8 mouse cellular contexts compared by ENCODE assay signal in genomic region chr17:56111864-56112263, GRCm38 (mm10). TPM values are rescaled to one million over a fixed set of nuclear protein-coding genes. Genes with fewer than 3 reads are reported as not detected.
DNase-seq lines count a peak whose midpoint lies in the region; ATAC-seq and TF ChIP-seq lines count a peak whose summit lies in the region.

No protein-coding gene starts in this region.

- H3K9me3 ChIP-seq in forebrain, embryonic 12.5 days: no peaks in the 10 kb centered on the region
- no peaks in the 10 kb centered on the region for H3K9me3 ChIP-seq in lung, embryonic 14.5 days (ENCODE audit: low read depth, low read length)

- peak; percentile 89 for TF ChIP-seq CTCF in lung, embryonic 14.5 days (IDR thresholded peaks at IDR 0.05; ENCODE audit: low read depth)

- peak; percentile 63 for DNase-seq in urinary bladder, postnatal 14 days (ENCODE audit: low spot score)
- DNase-seq in urinary bladder, postnatal 10 days (ENCODE audit: low spot score): no peak
- DNase-seq in c-Kit-positive CD71-positive TER-119-positive erythroid progenitor cells, embryonic 14.5 days (ENCODE audit: low spot score): peak; percentile 69
- peak; percentile 73 for DNase-seq in kidney, adult 9 months
- peak; percentile 88 for DNase-seq in lung, embryonic 14.5 days
- DNase-seq in retina, postnatal 1 day: peak; percentile 85
- DNase-seq in frontal cortex, postnatal 14 days (ENCODE audit: low spot score in 2 of 2): no peak

- no peak overlapping the region for H3K27ac ChIP-seq in forebrain, embryonic 12.5 days
- no peak overlapping the region for H3K27ac ChIP-seq in lung, embryonic 14.5 days (ENCODE audit: low read depth)

- peak; percentile 42; the same call in 1 of the 2 replicates for ATAC-seq in forebrain, embryonic 12.5 days (ENCODE audit: low FRiP score)
- ATAC-seq in lung, embryonic 14.5 days (ENCODE audit: insufficient read depth): no peak

- 0 out of 2 replicates have a peak, but pooled peaks cover 3% of the 10 kb centered on the region for H3K4me1 ChIP-seq in forebrain, embryonic 12.5 days
- no peaks in the 10 kb centered on the region for H3K4me1 ChIP-seq in lung, embryonic 14.5 days (ENCODE audit: insufficient read depth)

- H3K27me3 ChIP-seq in forebrain, embryonic 12.5 days: peaks cover 18% of the 10 kb centered on the region
- 0 out of 2 replicates have a peak, but pooled peaks cover 4% of the 10 kb centered on the region for H3K27me3 ChIP-seq in lung, embryonic 14.5 days (ENCODE audit: insufficient read depth, low read length)

- no peak overlapping the region for H3K4me3 ChIP-seq in forebrain, embryonic 12.5 days (replicated peaks)
- H3K4me3 ChIP-seq in lung, embryonic 14.5 days (ENCODE audit: low read depth, low read length): no peak overlapping the region

- 45% methylated on average over 5 of the region's 5 CpGs for WGBS in forebrain, embryonic 12.5 days
- WGBS in lung, embryonic 14.5 days: 45% methylated on average over 5 of the region's 5 CpGs

- H3K36me3 ChIP-seq in forebrain, embryonic 12.5 days (replicated peaks): 0 out of 2 replicates have a peak, but pooled peaks cover 5% of the 10 kb centered on the region
- no peaks in the 10 kb centered on the region for H3K36me3 ChIP-seq in lung, embryonic 14.5 days (ENCODE audit: insufficient read depth)

- H3K9ac ChIP-seq in forebrain, embryonic 12.5 days: no peak overlapping the region
- H3K9ac ChIP-seq in lung, embryonic 14.5 days: no peak overlapping the region

- no peak overlapping the region for H3K4me2 ChIP-seq in forebrain, embryonic 12.5 days
- no peak overlapping the region for H3K4me2 ChIP-seq in lung, embryonic 14.5 days

RNA-seq across cellular contexts. Expression of gene Plin4, which starts 2.3 kb away (rescaled TPM):
- 0.06 and 0.18 TPM in 2 replicates for polyA plus RNA-seq in forebrain, embryonic 12.5 days (2016; fragmentation: Nextera tagmentation; extraction: Ambion mirVana)
- 0.12 and 0.28 TPM in 2 replicates for polyA plus RNA-seq in lung, embryonic 14.5 days (2014; fragmentation: Nextera tagmentation; extraction: Ambion mirVana)

RNA-seq across cellular contexts. Expression of gene Plin5, which starts 5.5 kb away (rescaled TPM):
- 0.22 TPM in 1 of 2 replicates, not detected in the other for polyA plus RNA-seq in forebrain, embryonic 12.5 days (2016; fragmentation: Nextera tagmentation; extraction: Ambion mirVana)
- 0.34 and 0.86 TPM in 2 replicates for polyA plus RNA-seq in lung, embryonic 14.5 days (2014; fragmentation: Nextera tagmentation; extraction: Ambion mirVana)

RNA-seq across cellular contexts. Expression of gene Lrg1, which starts 9.9 kb away (rescaled TPM):
- 0.18 and 0.27 TPM in 2 replicates for polyA plus RNA-seq in forebrain, embryonic 12.5 days (2016; fragmentation: Nextera tagmentation; extraction: Ambion mirVana)
- 0.17 TPM in 1 of 2 replicates, not detected in the other for polyA plus RNA-seq in lung, embryonic 14.5 days (2014; fragmentation: Nextera tagmentation; extraction: Ambion mirVana)

RNA-seq across cellular contexts. Expression of gene Sema6b, which starts 28.3 kb away (rescaled TPM):
- 4.8 and 5.4 TPM in 2 replicates for polyA plus RNA-seq in forebrain, embryonic 12.5 days (2016; fragmentation: Nextera tagmentation; extraction: Ambion mirVana)
- polyA plus RNA-seq in lung, embryonic 14.5 days (2014; fragmentation: Nextera tagmentation; extraction: Ambion mirVana): 1.7 and 1.8 TPM in 2 replicates

RNA-seq across cellular contexts. Expression of gene Hdgfl2, which starts 32.4 kb away (rescaled TPM):
- 183 and 188 TPM in 2 replicates for polyA plus RNA-seq in forebrain, embryonic 12.5 days (2016; fragmentation: Nextera tagmentation; extraction: Ambion mirVana)
- polyA plus RNA-seq in lung, embryonic 14.5 days (2014; fragmentation: Nextera tagmentation; extraction: Ambion mirVana): 96.2 and 111 TPM in 2 replicates

Comparison
In these comparisons a context has a peak if more than half of its experiments do, and no peak if none do; other contexts are left out.
1. DNase-seq: peak in urinary bladder, postnatal 14 days (single experiment), c-Kit-positive CD71-positive TER-119-positive erythroid progenitor cells, embryonic 14.5 days (single experiment), kidney, adult 9 months (single experiment), lung, embryonic 14.5 days (single experiment) and retina, postnatal 1 day (single experiment); none in urinary bladder, postnatal 10 days (single experiment) and frontal cortex, postnatal 14 days (0 of 2).